Mouse (Mus musculus): ENCODE measurements around the gene Ube2q2. TPM values are rescaled to one million over a fixed set of nuclear protein-coding genes. Genes with fewer than 3 reads are reported as not detected.
"Not testable (repeated sequence)": the region's sequence is repeated elsewhere in the genome, so short reads cannot be mapped to it uniquely, and the experiment has no call there.

Ube2q2 gene
- polyA plus RNA-seq, 1 experiment: 40.7 TPM

DNA sequence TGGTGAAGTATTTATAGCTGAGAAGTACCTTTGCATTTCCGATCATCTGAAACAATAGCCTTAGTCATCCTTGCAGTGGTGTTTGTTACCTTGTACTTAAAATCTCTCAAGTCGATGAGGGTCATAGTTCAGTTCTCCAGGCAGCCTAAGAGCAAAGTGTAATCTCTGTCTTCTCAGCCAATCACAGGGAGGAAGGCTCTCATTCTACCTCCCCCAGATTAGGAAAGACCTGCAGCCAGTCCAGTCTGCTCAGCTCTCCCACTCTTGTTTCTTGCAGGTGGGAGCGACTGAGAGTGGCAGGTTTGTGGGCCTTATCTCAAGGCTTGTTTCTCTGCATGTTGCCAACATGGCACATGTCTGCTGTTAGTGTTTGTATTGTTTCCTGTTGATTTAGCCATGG lies 66.4 kb downstream of the Ube2q2 start:
- H3K4me1 ChIP-seq (ENCODE audit: control insufficient read depth, insufficient read depth, low read length): peaks cover 1% of the 10 kb centered on the region; the same call in 1 of the 2 replicates
- TF ChIP-seq CTCF (IDR thresholded peaks at IDR 0.05; ENCODE audit: borderline replicate concordance, insufficient read depth, low read length) (no peak), POLR2A (IDR thresholded peaks at IDR 0.05; ENCODE audit: low read depth, low read length) (no peak)

DNA sequence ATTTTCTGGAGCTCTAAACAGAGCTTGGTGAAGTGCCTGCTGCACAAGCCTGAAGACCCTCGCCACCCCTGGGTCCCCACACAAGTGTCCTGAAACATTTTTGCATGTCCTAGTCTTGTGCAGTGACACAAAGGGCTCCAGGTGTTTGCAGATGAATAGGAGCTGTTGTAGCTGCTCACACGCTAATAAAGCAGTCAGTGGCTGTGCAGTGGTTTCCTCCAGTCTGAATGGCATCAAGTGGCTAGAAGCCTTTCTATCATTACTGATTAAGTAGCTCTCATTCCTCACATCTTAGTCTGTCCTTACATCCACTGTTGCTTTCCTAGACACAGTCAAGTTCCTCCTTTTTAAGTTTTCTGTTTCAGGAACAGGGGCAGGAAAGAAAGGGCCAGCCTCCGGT lies 67.0 kb downstream of the Ube2q2 start:
- no peak overlapping the region for H3K27ac ChIP-seq (ENCODE audit: insufficient read depth, low read length)
- no peak overlapping the region for H3K4me3 ChIP-seq (ENCODE audit: insufficient read depth, low read length)
- TF ChIP-seq CTCF (IDR thresholded peaks at IDR 0.05; ENCODE audit: borderline replicate concordance, insufficient read depth, low read length): no peak
- no peak for TF ChIP-seq POLR2A (IDR thresholded peaks at IDR 0.05; ENCODE audit: low read depth, low read length)
- H3K4me1 ChIP-seq (ENCODE audit: control insufficient read depth, insufficient read depth, low read length): no peaks in the 10 kb centered on the region

More for the DNA sequence above, 66.4 kb downstream of the Ube2q2 start:
- Histone ChIP-seq H3K27ac (ENCODE audit: insufficient read depth, low read length) (no peak overlapping the region), H3K4me3 (ENCODE audit: insufficient read depth, low read length) (no peak overlapping the region)

- no peak overlapping the region for H3K27ac ChIP-seq (ENCODE audit: insufficient read depth, low read length)
- no peak for TF ChIP-seq CTCF (IDR thresholded peaks at IDR 0.05; ENCODE audit: borderline replicate concordance, insufficient read depth, low read length)
- no peak for TF ChIP-seq POLR2A (IDR thresholded peaks at IDR 0.05; ENCODE audit: low read depth, low read length)
- no peak overlapping the region for H3K4me3 ChIP-seq (ENCODE audit: insufficient read depth, low read length)
- H3K4me1 ChIP-seq (ENCODE audit: control insufficient read depth, insufficient read depth, low read length): no peaks in the 10 kb centered on the region
Observed at GRCm38 (mm10) chr9:55216078-55216477, 67.4 kb downstream of the Ube2q2 start.

GRCm38 (mm10) chr9:55217381-55217780 lies 68.7 kb downstream of the Ube2q2 start:
- TF ChIP-seq CTCF (IDR thresholded peaks at IDR 0.05; ENCODE audit: borderline replicate concordance, insufficient read depth, low read length): no peak
- TF ChIP-seq POLR2A (IDR thresholded peaks at IDR 0.05; ENCODE audit: low read depth, low read length): no peak
- H3K27ac ChIP-seq (ENCODE audit: insufficient read depth, low read length): no peak overlapping the region
- H3K4me3 ChIP-seq (ENCODE audit: insufficient read depth, low read length): no peak overlapping the region
- no peaks in the 10 kb centered on the region for H3K4me1 ChIP-seq (ENCODE audit: control insufficient read depth, insufficient read depth, low read length)

GRCm38 (mm10) chr9:55225165-55225737 lies 76.6 kb downstream of the Ube2q2 start:
- no peak overlapping the region for H3K27ac ChIP-seq (ENCODE audit: insufficient read depth, low read length)
- no peaks in the 10 kb centered on the region for H3K4me1 ChIP-seq (ENCODE audit: control insufficient read depth, insufficient read depth, low read length)
- no peak overlapping the region for H3K4me3 ChIP-seq (ENCODE audit: insufficient read depth, low read length)
- no peak for TF ChIP-seq CTCF (IDR thresholded peaks at IDR 0.05; ENCODE audit: borderline replicate concordance, insufficient read depth, low read length)

DNA sequence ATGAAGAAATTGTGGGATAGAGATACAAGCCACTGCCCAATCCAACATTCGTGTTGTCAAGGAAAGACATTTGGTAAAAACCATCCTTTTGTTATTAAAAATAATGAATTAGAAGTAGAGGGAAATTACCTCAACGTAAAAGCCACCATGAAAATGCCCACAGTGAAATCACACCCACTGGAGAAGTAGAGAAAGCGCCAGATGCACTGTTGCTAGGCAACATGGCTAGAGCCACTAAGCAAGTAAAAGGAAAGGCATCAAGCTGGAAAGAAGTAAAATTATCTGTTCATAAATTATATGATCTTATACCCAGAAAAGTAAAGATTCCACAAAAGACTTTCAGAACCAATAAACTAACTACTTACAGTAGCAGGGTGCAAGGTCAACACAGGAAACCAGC lies 77.6 kb downstream of the Ube2q2 start:
- TF ChIP-seq POLR2A (IDR thresholded peaks at IDR 0.05; ENCODE audit: low read depth, low read length) (no peak), CTCF (IDR thresholded peaks at IDR 0.05; ENCODE audit: borderline replicate concordance, insufficient read depth, low read length) (no peak)
- Histone ChIP-seq H3K4me3 (ENCODE audit: insufficient read depth, low read length) (no peak overlapping the region), H3K27ac (ENCODE audit: insufficient read depth, low read length) (no peak overlapping the region), H3K4me1 (ENCODE audit: control insufficient read depth, insufficient read depth, low read length) (no peaks in the 10 kb centered on the region)

GRCm38 (mm10) chr9:55228149-55228548 lies 79.5 kb downstream of the Ube2q2 start:
- no peak overlapping the region for H3K4me3 ChIP-seq (ENCODE audit: insufficient read depth, low read length)
- TF ChIP-seq CTCF (IDR thresholded peaks at IDR 0.05; ENCODE audit: borderline replicate concordance, insufficient read depth, low read length): no peak
- no peak for TF ChIP-seq POLR2A (IDR thresholded peaks at IDR 0.05; ENCODE audit: low read depth, low read length)
- no peak overlapping the region for H3K27ac ChIP-seq (ENCODE audit: insufficient read depth, low read length)
- no peaks in the 10 kb centered on the region for H3K4me1 ChIP-seq (ENCODE audit: control insufficient read depth, insufficient read depth, low read length)

- TF ChIP-seq POLR2A (IDR thresholded peaks at IDR 0.05; ENCODE audit: low read depth, low read length) (no peak), CTCF (IDR thresholded peaks at IDR 0.05; ENCODE audit: borderline replicate concordance, insufficient read depth, low read length) (no peak)
- no peaks in the 10 kb centered on the region for H3K4me1 ChIP-seq (ENCODE audit: control insufficient read depth, insufficient read depth, low read length)
- no peak overlapping the region for H3K4me3 ChIP-seq (ENCODE audit: insufficient read depth, low read length)
- H3K27ac ChIP-seq (ENCODE audit: insufficient read depth, low read length): no peak overlapping the region
Observed at GRCm38 (mm10) chr9:55229010-55229409, 80.4 kb downstream of the Ube2q2 start.

DNA sequence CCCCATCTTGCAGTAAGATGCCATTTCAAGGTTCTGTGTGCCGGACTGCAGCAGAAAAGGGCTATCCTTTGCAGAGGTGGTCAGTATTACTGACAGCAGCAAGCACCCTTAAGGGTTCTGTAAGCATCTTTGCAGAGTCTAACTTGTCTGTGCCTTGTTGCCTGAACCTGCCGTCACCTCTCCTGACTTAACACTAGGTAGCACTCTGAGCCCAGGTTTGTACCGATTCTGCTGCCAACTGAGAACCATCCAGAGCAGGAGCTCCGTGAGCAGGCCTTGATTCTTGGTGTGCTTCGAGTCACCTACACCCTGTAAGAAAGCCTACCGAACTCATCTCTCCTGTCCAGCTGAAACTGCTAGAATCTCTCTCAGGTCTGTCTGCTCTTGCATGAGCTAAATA lies 82.9 kb downstream of the Ube2q2 start:
- Histone ChIP-seq H3K4me3 (ENCODE audit: insufficient read depth, low read length) (no peak overlapping the region), H3K27ac (ENCODE audit: insufficient read depth, low read length) (no peak overlapping the region), H3K4me1 (ENCODE audit: control insufficient read depth, insufficient read depth, low read length) (no peaks in the 10 kb centered on the region)
- no peak for TF ChIP-seq POLR2A (IDR thresholded peaks at IDR 0.05; ENCODE audit: low read depth, low read length)
- no peak for TF ChIP-seq CTCF (IDR thresholded peaks at IDR 0.05; ENCODE audit: borderline replicate concordance, insufficient read depth, low read length)

GRCm38 (mm10) chr9:55232110-55232509 lies 83.5 kb downstream of the Ube2q2 start:
- Histone ChIP-seq H3K4me3 (ENCODE audit: insufficient read depth, low read length) (no peak overlapping the region), H3K27ac (ENCODE audit: insufficient read depth, low read length) (no peak overlapping the region), H3K4me1 (ENCODE audit: control insufficient read depth, insufficient read depth, low read length) (no peaks in the 10 kb centered on the region)
- no peak for TF ChIP-seq POLR2A (IDR thresholded peaks at IDR 0.05; ENCODE audit: low read depth, low read length)
- no peak for TF ChIP-seq CTCF (IDR thresholded peaks at IDR 0.05; ENCODE audit: borderline replicate concordance, insufficient read depth, low read length)

DNA sequence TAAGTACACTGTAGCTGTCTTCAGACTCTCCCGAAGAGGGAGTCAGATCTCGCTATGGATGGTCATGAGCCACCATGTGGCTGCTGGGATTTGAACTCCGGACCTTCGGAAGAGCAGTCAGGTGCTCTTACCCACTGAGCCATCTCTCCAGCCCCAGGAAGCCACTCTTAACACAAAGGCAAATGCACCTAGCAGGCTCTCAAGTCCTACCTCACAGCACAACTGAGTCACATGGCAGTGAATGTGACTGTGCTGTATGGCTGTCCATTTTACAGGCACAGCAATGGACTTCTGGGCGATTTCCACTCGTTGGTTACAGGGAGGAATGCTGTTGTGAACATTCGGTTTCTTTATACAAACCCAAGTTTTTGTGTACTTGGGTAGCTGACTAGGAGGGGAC lies 83.9 kb downstream of the Ube2q2 start:
- H3K27ac ChIP-seq (ENCODE audit: insufficient read depth, low read length): no peak overlapping the region
- no peaks in the 10 kb centered on the region for H3K4me1 ChIP-seq (ENCODE audit: control insufficient read depth, insufficient read depth, low read length)
- TF ChIP-seq CTCF (IDR thresholded peaks at IDR 0.05; ENCODE audit: borderline replicate concordance, insufficient read depth, low read length) (no peak), POLR2A (IDR thresholded peaks at IDR 0.05; ENCODE audit: low read depth, low read length) (no peak)
- no peak overlapping the region for H3K4me3 ChIP-seq (ENCODE audit: insufficient read depth, low read length)

DNA sequence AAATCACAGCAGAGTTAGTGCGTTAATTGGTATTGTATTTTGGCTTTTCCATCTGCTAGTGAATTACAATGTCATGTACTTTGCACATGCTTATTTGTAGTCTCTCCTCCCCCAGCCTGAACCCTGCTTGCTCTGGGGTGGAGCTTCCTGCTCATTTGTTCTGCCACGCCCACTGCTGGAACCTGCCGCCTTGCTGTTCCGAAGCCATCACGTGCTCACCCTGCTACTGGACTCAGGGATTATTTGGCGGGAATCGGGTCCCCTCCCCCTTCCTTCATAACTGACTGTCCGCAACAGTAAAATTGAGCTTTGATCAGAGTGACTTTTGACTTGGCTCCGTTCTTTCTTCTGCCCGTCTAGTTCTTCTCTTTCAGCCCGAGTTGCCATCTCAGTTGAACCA lies 84.4 kb downstream of the Ube2q2 start:
- not testable (repeated sequence) for H3K27ac ChIP-seq (ENCODE audit: insufficient read depth, low read length); H3K4me1 ChIP-seq (ENCODE audit: control insufficient read depth, insufficient read depth, low read length); H3K4me3 ChIP-seq (ENCODE audit: insufficient read depth, low read length)

Data from embryonic fibroblast, embryonic 13.5 days (primary cell).